Comparison of ENCODE assay signal across 17 mouse cellular contexts in the genomic region with DNA sequence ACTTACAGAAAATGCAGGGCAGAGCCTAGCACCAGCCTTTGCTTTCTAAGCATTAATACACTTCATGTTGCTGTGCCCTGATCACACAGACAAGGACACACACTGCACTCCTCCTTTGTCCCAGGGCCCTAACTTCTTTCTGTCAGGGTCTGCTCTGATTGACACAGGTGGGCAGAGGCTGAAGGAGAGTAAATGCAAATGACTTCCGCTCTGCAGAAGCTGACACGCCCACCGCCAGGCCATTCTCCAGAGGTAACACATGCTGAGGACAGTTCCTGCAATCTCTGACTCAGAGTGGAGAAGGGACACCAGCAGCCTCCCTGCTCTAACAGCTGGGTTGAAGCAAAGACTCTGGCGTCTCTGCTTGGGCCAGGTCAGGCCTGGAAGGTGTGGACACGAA.
DNase-seq lines count a peak whose midpoint lies in the region; ATAC-seq and TF ChIP-seq lines count a peak whose summit lies in the region.
"Had no signal": no experiment of that assay in that cellular context is flagged by ENCODE, and none has a peak within 500 bp of the region (broad histone marks: within the 10 kb centered on the region; RNA-seq: fewer than 3 reads in every experiment).

No protein-coding gene starts in this region.

- no peak for TF ChIP-seq CTCF in stomach, postnatal 0 days (IDR thresholded peaks at IDR 0.05; ENCODE audit: low read depth)

- peak; percentile 60 for ATAC-seq in lung, embryonic 16.5 days (ENCODE audit: low read depth)
- ATAC-seq in stomach, postnatal 0 days (ENCODE audit: low FRiP score, low TSS enrichment) = peak; percentile 71
- ATAC-seq: forebrain, postnatal 0 days; inflammation-experienced regulatory T-cells, adult 6 months had no signal

- WGBS in lung, embryonic 16.5 days = 37% methylated on average over 5 of the region's 5 CpGs
- 47% methylated on average over 5 of the region's 5 CpGs for WGBS in stomach, postnatal 0 days

- peak; percentile 34 for DNase-seq in embryo, embryonic 10 days (ENCODE audit: low spot score)
- DNase-seq in embryo, embryonic 10.5 days (ENCODE audit: low spot score) = no peak
- no peak for DNase-seq in lung, postnatal 10 days
- peak; percentile 13 for DNase-seq in WW6 (ENCODE audit: low read depth, low spot score)
- peak; percentile 54 for DNase-seq in stomach, postnatal 0 days (ENCODE audit: low spot score)
- DNase-seq in heart, adult 9 months (ENCODE audit: low spot score in 2 of 2) = no peak
- no peak for DNase-seq in right cerebral cortex, postnatal 14 days
- DNase-seq: adrenal gland, adult 2 months; cerebellum, postnatal 14 days; forebrain, postnatal 0 days; left cerebral cortex, postnatal 4 days; liver, embryonic 13.5 days; midbrain, embryonic 14.5 days had no signal

- peak overlapping the region; percentile 12; the same call in 1 of the 2 replicates for H3K4me2 ChIP-seq in lung, embryonic 16.5 days (ENCODE audit: low read depth, low read length)
- H3K4me2 ChIP-seq in stomach, postnatal 0 days (replicated peaks; ENCODE audit: low read depth) = no peak overlapping the region
- H3K4me2 ChIP-seq: liver, embryonic 13.5 days; stomach, embryonic 15.5 days had no signal

- no peak for TF ChIP-seq EP300 in stomach, postnatal 0 days (optimal IDR thresholded peaks at IDR 0.05)

- no peaks in the 10 kb centered on the region for H3K27me3 ChIP-seq in lung, embryonic 16.5 days (ENCODE audit: control insufficient read depth, insufficient read depth, low read depth, low read length)
- H3K27me3 ChIP-seq in stomach, postnatal 0 days (ENCODE audit: control insufficient read depth, insufficient read depth, low read length) = no peaks in the 10 kb centered on the region
- H3K27me3 ChIP-seq: liver, embryonic 13.5 days; stomach, embryonic 15.5 days had no signal

- H3K9me3 ChIP-seq in lung, embryonic 16.5 days (ENCODE audit: control insufficient read depth, low read length) = no peaks in the 10 kb centered on the region
- no peaks in the 10 kb centered on the region for H3K9me3 ChIP-seq in stomach, postnatal 0 days (ENCODE audit: control insufficient read depth, low read length)
- H3K9me3 ChIP-seq: liver, embryonic 13.5 days; stomach, embryonic 15.5 days had no signal

- peaks cover 13% of the 10 kb centered on the region; the same call in 1 of the 2 replicates for H3K4me1 ChIP-seq in lung, embryonic 16.5 days (replicated peaks; ENCODE audit: control insufficient read depth, insufficient read depth, low read length)
- no peaks in the 10 kb centered on the region for H3K4me1 ChIP-seq in stomach, postnatal 0 days (replicated peaks; ENCODE audit: control insufficient read depth, insufficient read depth)

- H3K4me3 ChIP-seq in lung, embryonic 16.5 days (ENCODE audit: low read length) = no peak overlapping the region
- no peak overlapping the region for H3K4me3 ChIP-seq in stomach, postnatal 0 days (ENCODE audit: low read depth, low read length)
- H3K4me3 ChIP-seq: liver, embryonic 13.5 days; stomach, embryonic 15.5 days had no signal

- no peak overlapping the region for H3K9ac ChIP-seq in lung, embryonic 16.5 days (ENCODE audit: low read length)
- H3K9ac ChIP-seq in stomach, postnatal 0 days (ENCODE audit: low read length) = no peak overlapping the region
- H3K9ac ChIP-seq: forebrain, postnatal 0 days; liver, embryonic 13.5 days; stomach, embryonic 15.5 days had no signal

- H3K27ac ChIP-seq in lung, embryonic 16.5 days (ENCODE audit: low read length) = peak overlapping the region; percentile 37
- H3K27ac ChIP-seq in stomach, postnatal 0 days (replicated peaks) = no peak overlapping the region
- H3K27ac ChIP-seq: kidney, postnatal 0 days; liver, embryonic 13.5 days had no signal

- no peaks in the 10 kb centered on the region for H3K36me3 ChIP-seq in lung, embryonic 16.5 days (ENCODE audit: control insufficient read depth, insufficient read depth, low read length)
- no peaks in the 10 kb centered on the region for H3K36me3 ChIP-seq in stomach, postnatal 0 days (ENCODE audit: control insufficient read depth, insufficient read depth, low read length)

Comparison
In these comparisons a context has a peak if more than half of its experiments do, and no peak if none do; other contexts are left out.
1. DNase-seq: peak in embryo, embryonic 10 days (single experiment), WW6 (single experiment) and stomach, postnatal 0 days (single experiment); none in embryo, embryonic 10.5 days (single experiment), lung, postnatal 10 days (single experiment), heart, adult 9 months (0 of 2) and right cerebral cortex, postnatal 14 days (single experiment).